Mouse (Mus musculus) bone marrow macrophage, adult 2 months (primary cell): ENCODE results near the gene Tnrc18.

Experiments
- CTCF ChIP-seq: IDR thresholded peaks from 2 replicates; pipeline ENCODE4 v1.5.1; 2012; ENCODE audit warnings: low read depth, mild to moderate bottlenecking, low read length, moderate library complexity
- POLR2A ChIP-seq: IDR thresholded peaks from 2 replicates; pipeline ENCODE4 v1.6.1; 2012; ENCODE audit warnings: mild to moderate bottlenecking, low read depth, low read length, borderline replicate concordance

GRCm38 (mm10) chr5:142703569-142703968 lies 113.9 kb downstream of the Tnrc18 start:
- TF ChIP-seq CTCF (no peak), POLR2A (no peak)
